10 mouse cellular contexts compared by ENCODE assay signal in the genomic region with DNA sequence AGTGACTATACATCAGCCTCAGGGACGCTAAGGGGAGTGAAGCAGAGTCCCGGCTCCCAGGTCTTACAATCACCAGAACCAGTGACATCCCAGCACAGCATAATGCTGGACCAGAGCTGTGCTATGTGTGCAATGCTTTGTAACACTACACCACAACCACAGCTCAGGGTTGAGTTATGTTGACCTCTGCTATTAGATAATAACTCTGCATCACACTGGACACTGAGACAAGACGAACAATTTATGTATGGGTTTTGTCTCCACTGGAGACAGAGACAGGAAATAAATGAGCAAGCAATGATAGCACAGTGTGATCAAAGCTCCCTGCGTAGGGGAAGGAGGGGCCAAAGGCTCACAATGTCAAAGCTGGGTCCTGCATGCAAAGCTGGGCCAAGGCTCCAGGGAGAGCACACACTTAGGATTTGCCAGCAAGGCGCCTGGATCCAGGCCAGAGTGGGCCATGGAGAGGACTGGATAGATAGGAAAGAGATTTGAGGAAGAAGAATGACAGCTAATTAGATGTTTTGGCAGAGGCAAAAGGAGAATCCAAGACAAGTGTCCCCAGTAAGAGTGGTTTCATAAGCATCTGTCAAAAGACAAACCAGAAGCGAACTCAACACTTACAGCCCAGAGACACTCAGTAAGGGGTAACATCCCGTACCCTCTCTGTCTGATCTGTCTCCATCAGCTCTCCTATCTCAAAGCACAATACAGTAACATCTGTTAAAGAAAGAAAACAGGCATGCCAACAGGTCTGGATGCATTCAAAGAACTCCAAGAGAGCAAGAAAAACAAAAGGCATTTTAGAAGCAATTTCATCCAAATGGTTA. TPM values are rescaled to one million over a fixed set of nuclear protein-coding genes. Genes with fewer than 3 reads are reported as not detected.
DNase-seq lines count a peak whose midpoint lies in the region; ATAC-seq and TF ChIP-seq lines count a peak whose summit lies in the region.
"Had no signal": no experiment of that assay in that cellular context is flagged by ENCODE, and none has a peak within 500 bp of the region (broad histone marks: within the 10 kb centered on the region; RNA-seq: fewer than 3 reads in every experiment).

No protein-coding gene starts in this region.

- H3K4me3 ChIP-seq in intestine, embryonic 14.5 days (ENCODE audit: low read depth, low read length): no peak overlapping the region
- H3K4me3 ChIP-seq in intestine, postnatal 0 days (ENCODE audit: low read depth, low read length): no peak overlapping the region
- no peak overlapping the region for H3K4me3 ChIP-seq in intestine, embryonic 15.5 days (replicated peaks)
- H3K4me3 ChIP-seq: hindbrain, embryonic 15.5 days had no signal

- 27% methylated on average over 7 of the region's 7 CpGs for WGBS in intestine, embryonic 14.5 days
- 48% methylated on average over 7 of the region's 7 CpGs for WGBS in intestine, postnatal 0 days
- WGBS in intestine, embryonic 15.5 days: 37% methylated on average over 7 of the region's 7 CpGs

- no peak overlapping the region for H3K4me2 ChIP-seq in intestine, embryonic 14.5 days (ENCODE audit: low read length)
- H3K4me2 ChIP-seq in intestine, postnatal 0 days (replicated peaks; ENCODE audit: low read depth): no peak overlapping the region
- no peak overlapping the region for H3K4me2 ChIP-seq in intestine, embryonic 15.5 days (replicated peaks)
- H3K4me2 ChIP-seq: hindbrain, embryonic 15.5 days had no signal

- H3K27ac ChIP-seq in intestine, embryonic 14.5 days (ENCODE audit: low read depth): 0 out of 2 replicates have a peak overlapping the region, but pooled peaks have one; percentile 12
- H3K27ac ChIP-seq in intestine, postnatal 0 days (ENCODE audit: low read depth, low read length): no peak overlapping the region
- H3K27ac ChIP-seq in intestine, embryonic 15.5 days: no peak overlapping the region
- H3K27ac ChIP-seq: hindbrain, embryonic 15.5 days had no signal

- DNase-seq in intestine, embryonic 14.5 days (ENCODE audit: low spot score): no peak
- DNase-seq in adrenal gland, adult 8-10 months: peak; percentile 46
- DNase-seq in lung, postnatal 14 days: peak; percentile 69
- DNase-seq in layer of hippocampus, postnatal 25 days (ENCODE audit: extremely low spot score in 1 of 2, low spot score in 1 of 2): no peak
- DNase-seq in B cell, adult 2 months: no peak

- no peaks in the 10 kb centered on the region for H3K9me3 ChIP-seq in intestine, embryonic 14.5 days (ENCODE audit: control insufficient read depth, low read length)
- no peaks in the 10 kb centered on the region for H3K9me3 ChIP-seq in intestine, postnatal 0 days (ENCODE audit: control insufficient read depth)
- H3K9me3 ChIP-seq in intestine, embryonic 15.5 days: no peaks in the 10 kb centered on the region
- H3K9me3 ChIP-seq: hindbrain, embryonic 15.5 days had no signal

- no peak for TF ChIP-seq CTCF in intestine, postnatal 0 days (IDR thresholded peaks at IDR 0.05; ENCODE audit: low read depth)

- no peak overlapping the region for H3K9ac ChIP-seq in intestine, embryonic 14.5 days (ENCODE audit: low read length)
- H3K9ac ChIP-seq in intestine, postnatal 0 days (ENCODE audit: low read depth, low read length): no peak overlapping the region
- H3K9ac ChIP-seq in intestine, embryonic 15.5 days: no peak overlapping the region
- H3K9ac ChIP-seq: hindbrain, embryonic 15.5 days had no signal

- no peaks in the 10 kb centered on the region for H3K4me1 ChIP-seq in intestine, embryonic 14.5 days (replicated peaks; ENCODE audit: control insufficient read depth, insufficient read depth, low read length)
- H3K4me1 ChIP-seq in intestine, postnatal 0 days (replicated peaks; ENCODE audit: control insufficient read depth, insufficient read depth, low read length): no peaks in the 10 kb centered on the region
- no peaks in the 10 kb centered on the region for H3K4me1 ChIP-seq in intestine, embryonic 15.5 days (replicated peaks)

- no peaks in the 10 kb centered on the region for H3K27me3 ChIP-seq in intestine, embryonic 14.5 days (replicated peaks; ENCODE audit: control insufficient read depth, insufficient read depth, low read length)
- H3K27me3 ChIP-seq in intestine, postnatal 0 days (replicated peaks; ENCODE audit: control insufficient read depth, insufficient read depth, low read length): no peaks in the 10 kb centered on the region
- H3K27me3 ChIP-seq in intestine, embryonic 15.5 days (replicated peaks): no peaks in the 10 kb centered on the region
- H3K27me3 ChIP-seq: hindbrain, embryonic 15.5 days had no signal

- peak; percentile 58; the same call in 1 of the 2 replicates for ATAC-seq in intestine, embryonic 14.5 days (replicated peaks; ENCODE audit: low FRiP score, low TSS enrichment, low read depth)
- no peak for ATAC-seq in intestine, postnatal 0 days
- ATAC-seq in intestine, embryonic 15.5 days: peak; percentile 47
- ATAC-seq in megakaryocyte progenitor cell, adult 5-6 weeks (replicated peaks; ENCODE audit: poor library complexity): no peak

- H3K36me3 ChIP-seq in intestine, embryonic 14.5 days (ENCODE audit: control insufficient read depth, insufficient read depth, low read length): no peaks in the 10 kb centered on the region
- no peaks in the 10 kb centered on the region for H3K36me3 ChIP-seq in intestine, postnatal 0 days (ENCODE audit: control insufficient read depth, insufficient read depth)
- no peaks in the 10 kb centered on the region for H3K36me3 ChIP-seq in intestine, embryonic 15.5 days
- H3K36me3 ChIP-seq: hindbrain, embryonic 15.5 days had no signal

RNA-seq across cellular contexts. Expression of gene Slc22a1, which starts 43.6 kb away (rescaled TPM):
- polyA plus RNA-seq in intestine, embryonic 14.5 days (2014; fragmentation: Nextera tagmentation; extraction: Ambion mirVana): 0.34 TPM in 1 of 2 replicates, not detected in the other
- polyA plus RNA-seq in intestine, postnatal 0 days (2015; fragmentation: Nextera tagmentation; extraction: Ambion mirVana): 2.1 and 3.1 TPM in 2 replicates
- under 1 TPM in 3 of 4 experiments, not detected in 1; 0.23 to 0.37 (median 0.30) TPM for total RNA-seq in adrenal gland, adult 8-10 months (2022)
- polyA plus RNA-seq in intestine, embryonic 15.5 days (2015; fragmentation: Nextera tagmentation; extraction: Ambion mirVana): 0.40 and 0.51 TPM in 2 replicates
- total RNA-seq in megakaryocyte progenitor cell, adult 5-6 weeks (2015): not detected in 2 replicates
- total RNA-seq in megakaryocyte progenitor cell, adult 5-6 weeks (2017): not detected in 2 replicates
- total RNA-seq in layer of hippocampus, postnatal 25 days (2021): not detected
- polyA plus RNA-seq: hindbrain, embryonic 15.5 days had no signal

RNA-seq across cellular contexts. Expression of gene Slc22a2, which starts 48.1 kb away (rescaled TPM):
- polyA plus RNA-seq in intestine, embryonic 14.5 days (2014; fragmentation: Nextera tagmentation; extraction: Ambion mirVana): 0.27 TPM in 1 of 2 replicates, not detected in the other
- polyA plus RNA-seq in intestine, postnatal 0 days (2015; fragmentation: Nextera tagmentation; extraction: Ambion mirVana): not detected in 2 replicates
- under 1 TPM in 2 of 4 experiments, not detected in 2; 0.16 to 0.24 TPM for total RNA-seq in adrenal gland, adult 8-10 months (2022)
- polyA plus RNA-seq in intestine, embryonic 15.5 days (2015; fragmentation: Nextera tagmentation; extraction: Ambion mirVana): 0.08 TPM in 1 of 2 replicates, not detected in the other
- not detected in 2 replicates for total RNA-seq in megakaryocyte progenitor cell, adult 5-6 weeks (2015)
- not detected in 2 replicates for total RNA-seq in megakaryocyte progenitor cell, adult 5-6 weeks (2017)
- total RNA-seq in layer of hippocampus, postnatal 25 days (2021): under 1 TPM; 0.19 to 0.25 TPM
- total RNA-seq: ES-E14 had no signal

Comparison
In these comparisons a context has a peak if more than half of its experiments do, and no peak if none do; other contexts are left out.
1. ATAC-seq: peak in intestine, embryonic 14.5 days (single experiment) and intestine, embryonic 15.5 days (single experiment); none in intestine, postnatal 0 days (single experiment) and megakaryocyte progenitor cell, adult 5-6 weeks (single experiment).
2. DNase-seq: peak in adrenal gland, adult 8-10 months (single experiment) and lung, postnatal 14 days (single experiment); none in intestine, embryonic 14.5 days (single experiment), layer of hippocampus, postnatal 25 days (0 of 2) and B cell, adult 2 months (0 of 2).